Mouse (Mus musculus): ENCODE results near the gene Znrf2.

Znrf2 gene

DNA sequence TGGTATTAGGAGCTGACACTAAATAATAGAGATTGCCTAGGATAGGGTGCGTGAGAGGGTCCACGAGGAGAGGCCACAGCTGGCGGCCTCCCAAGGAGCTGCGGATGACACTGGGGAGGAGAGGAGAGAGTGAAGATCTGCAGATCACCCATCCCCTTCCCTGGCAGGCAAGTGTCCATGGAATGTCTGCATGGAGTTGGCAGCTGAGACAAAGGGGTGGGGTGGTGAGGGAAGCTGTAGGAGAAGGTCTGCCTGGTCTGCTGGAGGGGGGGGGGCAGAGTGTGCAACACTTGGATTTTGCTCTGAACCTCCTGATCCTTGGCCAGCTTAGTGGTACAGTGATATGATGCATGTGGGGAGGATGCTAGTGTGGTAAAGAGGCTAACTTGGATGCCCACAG is 98.3 kb downstream of the Znrf2 start:
- DNase-seq (ENCODE audit: low spot score in 2 of 2), result no peak

DNA sequence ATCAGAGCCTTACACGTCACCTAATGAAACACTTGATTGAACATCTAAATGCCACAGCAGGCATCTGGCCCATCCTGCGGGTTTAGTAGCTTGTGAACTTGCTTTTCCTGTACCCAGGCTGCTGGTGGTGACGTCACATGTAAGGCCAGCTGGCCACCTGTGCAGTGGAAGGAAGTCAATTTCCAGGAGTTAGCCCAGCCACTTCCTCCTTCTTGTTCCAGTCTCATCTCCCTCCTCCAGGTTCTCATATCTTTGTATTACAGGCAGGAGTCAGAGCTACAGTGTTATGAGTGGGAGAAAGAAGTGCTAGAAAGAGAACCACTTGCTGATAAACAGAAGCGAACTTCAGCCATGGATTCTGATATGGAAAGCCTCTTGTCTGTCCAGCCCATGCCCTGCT is 99.4 kb downstream of the Znrf2 start:
- no peak for DNase-seq (ENCODE audit: low spot score in 2 of 2)

DNA sequence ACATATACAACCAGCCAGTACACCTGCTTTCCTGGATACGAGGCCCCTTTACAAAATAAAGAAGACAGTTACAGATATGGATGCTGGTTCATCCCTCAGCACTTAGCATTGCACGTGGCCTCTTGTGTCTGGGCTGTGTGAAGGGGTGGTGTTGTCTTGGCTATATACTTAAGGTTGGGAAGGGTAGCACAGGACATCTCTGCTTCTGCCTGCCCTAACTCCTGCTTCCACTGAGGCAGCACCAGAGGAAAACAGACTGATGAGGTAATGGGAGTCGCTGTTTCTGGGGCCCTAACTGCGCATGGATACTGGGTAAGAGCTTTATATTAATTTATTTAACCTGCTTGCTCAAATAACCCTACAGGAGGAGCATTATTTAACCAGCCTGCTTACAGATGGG is 100.2 kb downstream of the Znrf2 start:
- no peak for DNase-seq (ENCODE audit: low spot score in 2 of 2)

DNA sequence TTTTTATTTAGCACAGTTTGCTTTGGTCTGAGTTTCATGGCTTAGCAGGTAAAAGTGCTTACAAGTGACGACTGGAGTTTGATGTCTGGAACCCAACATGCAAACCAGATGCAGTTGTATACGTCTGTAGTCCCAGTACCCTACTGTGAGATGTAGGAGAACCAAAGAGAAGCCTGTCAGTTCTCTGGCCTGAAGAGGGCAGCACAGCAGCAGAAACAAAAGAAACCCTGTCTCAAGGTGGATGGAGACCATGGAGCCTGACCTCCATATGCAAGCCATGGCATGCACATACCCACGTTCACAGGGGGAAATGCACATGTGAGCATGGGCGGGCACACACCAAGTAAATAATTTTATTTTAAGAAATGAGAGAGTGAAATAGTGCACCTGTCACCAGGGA is 100.8 kb downstream of the Znrf2 start:
- DNase-seq (ENCODE audit: low spot score in 2 of 2), result peak; percentile 33 to 46

DNA sequence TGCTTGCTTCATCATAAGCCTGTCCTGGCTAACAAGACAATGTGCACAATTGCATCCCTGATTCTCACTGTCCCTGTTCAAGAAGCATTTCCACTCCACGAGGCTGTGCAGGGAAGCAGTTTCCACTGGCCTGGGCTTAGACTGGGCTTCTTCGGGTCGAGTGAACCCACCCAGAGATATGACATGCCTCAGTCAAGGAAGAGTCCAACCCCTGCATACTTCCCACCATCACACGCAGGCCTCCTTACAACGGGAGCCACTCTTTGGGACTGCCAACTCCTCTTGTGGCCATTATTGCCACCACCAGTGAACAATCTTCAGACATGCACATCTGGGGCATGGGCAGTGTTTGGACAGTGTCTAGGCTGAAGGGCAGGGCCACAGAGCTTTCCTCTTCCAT is 101.8 kb downstream of the Znrf2 start:
- DNase-seq (ENCODE audit: low spot score in 2 of 2), result no peak

DNA sequence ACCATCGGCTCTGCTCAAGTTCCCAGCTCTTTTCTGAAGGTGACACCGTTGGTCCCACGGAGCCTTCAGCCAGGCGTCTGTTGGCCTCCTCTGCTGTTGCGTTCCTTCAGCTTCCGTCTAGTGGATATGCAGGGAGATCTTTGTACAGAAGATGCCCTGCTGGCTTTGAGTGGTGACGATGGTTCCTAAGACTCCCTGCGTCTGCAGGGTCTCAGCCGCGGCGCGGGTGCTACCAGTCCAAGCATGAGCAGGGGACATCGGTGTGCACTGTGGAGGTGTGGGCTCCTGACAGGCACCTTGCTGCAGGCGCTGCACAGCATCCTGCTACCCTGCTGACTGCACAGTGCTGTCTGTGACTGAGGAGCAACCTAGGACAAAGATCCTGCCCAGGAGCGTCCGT is 107.8 kb downstream of the Znrf2 start:
- no peak for DNase-seq (ENCODE audit: low spot score in 2 of 2)

DNA sequence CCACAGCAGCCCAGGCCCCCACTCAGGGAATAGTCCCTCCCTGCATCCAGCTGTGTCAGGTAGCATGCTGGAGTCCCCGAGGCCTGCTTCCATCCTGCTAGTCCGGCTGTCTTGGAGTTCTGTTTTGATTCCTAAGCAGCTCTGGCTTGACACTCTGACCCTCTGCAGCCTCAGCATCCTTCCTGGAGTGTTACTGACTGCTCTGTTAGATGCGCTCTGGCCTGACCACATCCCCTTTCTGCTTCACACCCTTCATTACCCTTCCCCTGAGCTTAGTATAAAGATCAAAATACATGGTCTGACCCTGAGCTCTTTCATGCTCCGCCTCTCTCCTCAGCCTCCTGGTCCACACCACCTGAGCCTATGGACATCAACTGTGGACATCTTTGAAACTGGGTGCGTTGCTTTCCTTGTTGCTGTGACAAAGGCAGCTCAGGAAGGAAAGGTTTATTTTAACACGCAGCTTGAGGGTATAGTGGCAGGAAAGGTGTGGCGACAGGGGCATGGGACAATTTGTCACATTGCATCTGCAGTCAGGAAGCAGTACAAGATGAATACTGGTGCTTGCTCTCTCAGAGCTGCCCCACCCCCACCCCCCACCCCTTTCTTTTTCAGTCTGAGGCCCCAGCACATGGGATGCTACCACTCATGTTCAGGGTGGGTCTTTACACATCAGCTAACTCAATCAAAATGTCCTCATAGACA is 109.2 kb downstream of the Znrf2 start:
- no peak for DNase-seq (ENCODE audit: low spot score in 2 of 2)

DNA sequence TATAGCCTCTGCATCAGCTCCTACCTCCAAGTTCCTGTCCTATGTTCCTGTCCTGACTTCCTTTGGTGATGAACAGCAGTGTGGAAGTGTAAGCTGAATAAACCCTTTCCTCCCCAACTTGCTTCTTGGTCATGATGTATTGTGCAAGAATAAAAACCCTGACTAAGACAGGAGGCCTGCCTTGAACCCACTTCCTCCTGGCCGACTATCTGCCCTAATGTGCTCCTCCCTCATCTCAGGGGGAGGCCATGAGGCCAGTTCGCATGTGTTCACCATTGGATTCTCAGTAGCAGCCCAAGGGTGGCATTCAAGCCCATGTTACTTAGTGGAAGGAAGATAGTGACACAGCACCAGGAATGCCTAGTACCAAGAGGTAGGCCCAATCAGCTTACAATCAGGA is 110.2 kb downstream of the Znrf2 start:
- no peak for DNase-seq (ENCODE audit: low spot score in 2 of 2)

DNA sequence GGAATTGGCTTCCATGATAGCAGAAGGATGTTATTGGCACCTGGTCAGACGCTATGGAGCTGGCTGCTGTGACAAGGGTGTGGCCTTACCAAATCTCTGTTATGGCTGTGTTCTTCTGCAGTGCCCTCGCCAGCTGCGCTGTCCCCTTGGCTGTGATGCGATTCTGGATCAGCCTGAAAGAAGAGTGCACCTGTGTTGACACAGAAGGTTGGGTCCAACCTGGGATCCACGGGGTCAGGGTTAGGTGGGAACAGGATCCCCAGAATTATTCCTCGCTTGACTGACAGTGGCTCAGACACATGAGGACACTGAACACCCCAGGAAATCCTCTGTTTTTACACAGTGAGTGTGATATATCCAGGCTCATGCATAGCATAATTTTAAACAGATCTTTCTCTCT is 111.2 kb downstream of the Znrf2 start:
- no peak for DNase-seq (ENCODE audit: low spot score in 2 of 2)

DNA sequence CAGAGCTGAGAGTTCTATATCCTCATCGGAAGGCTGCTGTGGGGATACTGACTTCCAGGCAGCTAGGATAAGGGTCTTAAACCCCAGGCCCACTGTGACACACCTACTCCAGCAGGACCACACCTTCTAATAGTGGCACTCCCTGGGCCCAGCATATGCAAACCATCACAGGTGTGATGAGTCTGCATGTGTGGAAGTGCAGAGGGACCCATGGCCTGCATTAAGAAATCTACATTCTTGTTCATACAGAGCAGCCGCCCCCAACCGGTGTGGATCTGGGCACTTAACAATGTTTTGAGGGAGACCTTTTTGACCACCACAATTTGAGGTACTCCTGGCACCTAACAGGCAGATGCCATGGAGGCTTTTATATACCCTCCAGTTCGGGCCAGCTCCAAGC is 114.9 kb downstream of the Znrf2 start:
- no peak for DNase-seq (ENCODE audit: low spot score in 2 of 2)

DNA sequence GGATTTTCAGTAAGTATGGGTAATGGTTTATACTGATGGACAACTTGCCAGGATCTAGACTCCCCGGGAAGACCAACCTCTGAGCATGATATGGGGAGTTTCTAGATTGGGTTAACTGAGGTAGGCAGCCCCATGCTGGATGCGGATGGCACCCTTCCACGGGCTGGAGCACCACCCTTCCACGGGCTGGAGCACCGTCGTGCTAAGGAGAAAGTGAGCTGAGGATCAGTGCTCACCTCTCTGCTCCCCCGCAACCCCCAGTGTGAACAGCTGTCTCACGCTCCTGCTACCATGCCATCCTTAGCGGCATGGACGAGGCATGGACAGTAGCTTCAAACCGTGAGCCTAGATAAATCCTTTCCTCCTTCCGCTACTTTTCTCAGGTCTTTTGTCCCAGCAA is 115.8 kb downstream of the Znrf2 start:
- no peak for DNase-seq (ENCODE audit: low spot score in 2 of 2)

DNA sequence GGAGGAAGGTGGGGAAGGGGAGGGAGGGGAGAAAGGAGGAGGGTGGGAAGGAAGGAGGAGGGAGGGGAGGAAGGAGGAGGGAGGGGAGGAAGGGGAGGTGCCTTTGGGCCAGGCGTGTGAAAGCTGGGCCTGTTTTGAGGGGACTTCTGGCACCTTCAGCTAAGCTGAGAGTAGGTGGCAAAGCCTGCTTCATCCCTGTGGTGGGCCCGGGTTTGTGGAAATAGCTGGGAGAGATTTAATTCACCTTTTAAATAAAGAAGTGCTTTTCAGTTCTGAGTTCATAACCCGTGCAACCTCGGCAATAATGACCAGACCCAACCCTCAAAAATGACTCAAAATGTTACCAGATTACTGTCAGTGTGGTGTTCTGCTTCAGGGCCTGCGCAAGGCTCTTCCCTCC is 116.5 kb downstream of the Znrf2 start:
- DNase-seq (ENCODE audit: low spot score in 2 of 2), result no peak

DNA sequence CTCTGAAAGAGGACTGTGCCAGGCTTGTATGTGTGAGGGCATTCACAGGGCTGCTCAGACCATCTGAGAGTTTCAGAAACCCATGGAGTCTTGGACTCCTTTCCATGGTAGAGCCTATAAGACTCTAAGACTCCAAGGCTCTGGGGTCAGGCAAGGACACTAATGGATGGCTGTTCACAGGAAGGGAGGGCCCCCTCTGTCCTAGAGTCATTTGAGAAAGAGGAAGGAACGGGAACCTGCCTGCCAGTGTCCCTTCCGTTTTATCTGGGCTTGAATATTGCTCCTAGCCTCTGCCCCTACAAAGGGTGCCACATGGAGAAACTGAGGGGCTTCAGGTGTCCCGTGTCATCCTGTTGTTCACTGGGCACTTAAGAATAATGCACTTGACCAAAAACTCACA is 117.2 kb downstream of the Znrf2 start:
- no peak for DNase-seq (ENCODE audit: low spot score in 2 of 2)

DNA sequence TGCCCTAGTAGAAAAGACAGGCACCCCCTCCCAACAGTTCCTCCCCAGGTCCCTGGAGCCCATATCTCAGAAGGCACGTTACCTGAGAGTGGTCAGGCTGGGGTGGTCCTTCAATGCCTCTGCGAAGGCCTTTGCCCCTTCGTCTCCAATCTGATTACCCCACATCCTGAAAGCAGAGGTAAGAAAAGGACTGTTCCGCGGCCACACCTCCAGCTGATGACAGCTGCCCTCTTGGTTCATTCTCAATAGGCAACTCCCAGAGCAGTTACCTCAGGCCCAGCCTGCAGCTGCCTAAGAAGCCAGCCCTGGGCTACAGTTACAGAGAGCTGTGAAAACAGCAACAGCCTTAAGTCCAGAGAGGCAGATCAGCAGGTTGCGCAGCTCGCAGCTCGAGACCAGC is 117.6 kb downstream of the Znrf2 start:
- DNase-seq (ENCODE audit: low spot score in 2 of 2), result no peak

DNA sequence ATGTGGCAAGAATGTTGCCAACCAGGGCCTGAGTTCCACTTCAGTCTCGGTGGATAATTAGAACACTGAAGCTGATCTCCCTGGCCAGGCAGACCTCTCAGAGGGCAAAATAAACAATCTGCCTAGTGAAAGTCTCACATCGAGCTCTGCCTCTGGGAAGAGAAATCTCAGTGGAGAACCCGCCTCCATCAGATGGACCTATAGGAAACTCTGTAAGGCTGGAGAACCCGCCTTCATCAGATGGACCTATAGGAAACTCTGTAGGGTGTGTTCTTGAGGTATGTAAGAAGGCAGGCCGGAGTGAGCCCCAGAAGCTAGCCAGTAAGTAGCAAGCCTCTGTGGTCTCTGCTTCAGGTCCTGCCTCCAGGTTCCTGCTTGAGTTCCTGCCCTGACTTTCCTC is 118.2 kb downstream of the Znrf2 start:
- no peak for DNase-seq (ENCODE audit: low spot score in 2 of 2)

DNA sequence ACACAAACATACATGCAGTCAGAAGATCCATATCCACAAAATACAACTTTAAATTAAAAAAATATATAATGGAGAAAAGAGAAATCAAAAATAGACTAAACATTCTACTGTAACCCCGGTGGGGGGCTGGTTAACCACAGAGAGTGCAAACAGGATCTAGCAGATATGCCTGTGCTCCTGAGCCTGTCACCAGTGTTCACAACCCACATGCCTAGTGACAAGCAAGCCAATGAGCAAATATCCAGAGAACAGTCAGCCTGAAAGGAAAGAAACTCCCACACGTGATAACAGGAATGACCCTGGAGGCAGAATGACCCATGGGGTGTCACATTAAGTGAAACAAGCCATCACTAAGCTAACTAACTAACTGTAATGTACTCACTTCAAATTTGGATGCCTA is 119.8 kb downstream of the Znrf2 start:
- no peak for DNase-seq (ENCODE audit: low spot score in 2 of 2)

DNA sequence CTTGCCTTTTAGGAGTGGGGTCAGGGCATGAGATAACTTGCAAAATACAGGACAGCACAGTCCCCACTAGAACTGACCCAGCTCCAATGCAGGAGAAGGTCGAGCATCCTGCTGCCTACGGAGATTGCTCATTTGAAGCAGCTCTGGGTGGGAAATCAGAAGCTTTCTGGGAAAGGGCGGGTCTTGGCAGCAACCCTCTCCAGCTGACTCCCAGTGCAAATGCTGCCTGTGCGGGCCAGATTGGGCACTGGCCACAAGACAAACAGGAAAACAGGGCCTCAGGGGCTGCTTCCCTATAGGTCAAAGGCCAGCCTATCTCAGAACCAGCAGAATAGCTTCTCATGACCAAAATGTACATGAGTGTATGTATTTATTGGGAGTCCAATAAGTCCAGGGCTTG is 122.9 kb downstream of the Znrf2 start:
- peak in 1 of 2 experiments; percentile 52 for DNase-seq (ENCODE audit: low spot score in 2 of 2)

DNA sequence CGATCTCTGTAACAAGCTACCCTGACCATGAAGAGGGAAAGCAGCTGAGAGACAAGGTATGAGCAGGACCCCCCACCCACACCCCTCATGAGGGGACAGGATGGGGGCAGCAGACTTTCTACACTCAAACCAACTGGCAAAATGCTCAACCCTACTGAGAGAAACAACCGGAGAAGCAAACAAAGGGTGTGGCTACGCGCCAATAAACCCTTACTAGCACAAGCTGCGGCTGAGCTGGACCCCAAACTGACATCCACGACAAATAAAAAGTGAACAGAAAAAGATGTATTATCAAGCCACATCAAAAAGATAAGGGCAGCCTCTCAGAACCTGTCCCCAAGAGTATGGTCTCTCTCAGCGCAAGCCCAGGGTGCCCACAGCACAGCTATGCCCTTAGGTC is 123.4 kb downstream of the Znrf2 start:
- no peak for DNase-seq (ENCODE audit: low spot score in 2 of 2)

DNA sequence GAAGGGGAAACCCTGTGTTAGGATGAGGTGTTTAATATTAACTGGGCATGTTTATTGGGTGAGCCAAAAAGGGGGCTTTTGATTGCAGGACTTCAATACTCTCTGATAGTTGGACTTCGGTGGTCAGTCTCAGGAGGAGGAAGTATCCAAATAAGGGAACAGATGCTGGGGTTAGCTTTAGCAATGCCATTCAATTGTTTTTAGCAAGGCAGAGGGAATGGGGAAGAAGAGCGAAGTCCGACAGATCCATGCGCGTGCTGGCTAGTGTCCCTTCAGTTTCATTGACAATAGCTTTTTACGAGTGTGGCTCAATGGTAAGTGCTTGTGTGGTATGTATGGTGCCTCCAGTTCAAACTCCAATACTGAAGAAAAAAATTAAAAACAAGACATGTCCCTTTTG is 124.4 kb downstream of the Znrf2 start:
- DNase-seq (ENCODE audit: low spot score in 2 of 2), result no peak
